Mouse (Mus musculus): ENCODE measurements around the gene Cpne1.

DNA sequence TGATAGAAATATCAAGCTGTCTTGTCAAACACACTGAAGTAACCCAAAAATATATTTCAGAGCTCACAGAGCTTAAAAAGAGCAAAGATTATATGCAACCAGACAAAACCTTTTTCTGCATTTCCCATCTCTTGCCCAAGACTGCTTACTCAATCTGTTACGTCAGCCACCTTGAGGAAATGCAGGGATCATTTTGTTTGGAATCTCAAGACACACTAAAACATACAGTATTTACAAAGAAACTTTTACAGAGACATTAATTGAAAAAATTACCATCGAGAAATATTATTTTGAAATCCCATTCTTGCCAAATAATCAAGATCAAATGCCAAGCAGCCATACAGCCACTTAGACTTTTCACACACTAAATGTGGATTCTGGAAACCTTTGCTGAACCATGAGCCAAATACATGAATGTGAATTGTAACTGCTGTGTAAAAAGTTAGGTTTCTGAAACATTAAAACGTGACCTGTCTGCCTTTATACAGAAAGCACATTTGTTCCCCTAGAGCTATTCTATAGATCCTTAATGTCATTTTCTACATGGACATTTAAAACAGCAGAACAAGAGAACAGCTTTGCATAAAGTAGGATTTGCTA is 35.7 kb upstream of the Cpne1 start:
- TF ChIP-seq CTCF (IDR thresholded peaks at IDR 0.05), result no peak
- TF ChIP-seq EP300 (IDR thresholded peaks at IDR 0.05), result no peak

Measured in lung, postnatal 0 days (tissue).